Comparison of ENCODE assay signal across 25 mouse cellular contexts in genomic region chr7:125736366-125737015, GRCm38 (mm10). TPM values are rescaled to one million over a fixed set of nuclear protein-coding genes. Genes with fewer than 3 reads are reported as not detected.
DNase-seq lines count a peak whose midpoint lies in the region; TF ChIP-seq lines count a peak whose summit lies in the region.
"Had no signal": no experiment of that assay in that cellular context is flagged by ENCODE, and none has a peak within 500 bp of the region (broad histone marks: within the 10 kb centered on the region; RNA-seq: fewer than 3 reads in every experiment).

No protein-coding gene starts in this region.

- H3K9ac ChIP-seq in liver, adult 2 months (ENCODE audit: low read depth, low read length), result no peak overlapping the region
- H3K9ac ChIP-seq: embryonic facial prominence, embryonic 13.5 days; forebrain, embryonic 12.5 days; heart, embryonic 13.5 days; hindbrain, embryonic 14.5 days had no signal

- DNase-seq in kidney, adult 2 months, result peak; percentile 82
- DNase-seq in kidney, postnatal 10 days, result no peak
- peak; percentile 70 for DNase-seq in liver, adult 2 months (ENCODE audit: extremely low read depth, low read depth, low spot score)
- DNase-seq in liver, result no peak
- DNase-seq in kidney, postnatal 25 days, result peak; percentile 64 to 74
- no peak for DNase-seq in ovary, postnatal 36 days (ENCODE audit: low spot score)
- DNase-seq: adrenal gland, adult 8-10 months; adrenal gland, postnatal 25 days; cerebellum, adult 11-12 months; cerebellum, adult 8-10 months; cerebellum, postnatal 10 days; cerebellum, postnatal 36 days; embryo, embryonic 11 days; gastrocnemius, postnatal 10 days; gastrocnemius, postnatal 36 days; heart, adult 2 months; heart, postnatal 14 days; heart, postnatal 4 days had no signal

- H3K36me3 ChIP-seq in kidney, adult 2 months (ENCODE audit: control insufficient read depth, insufficient read depth, low read length), result no peaks in the 10 kb centered on the region
- H3K36me3 ChIP-seq in liver, adult 2 months (ENCODE audit: control insufficient read depth, insufficient read depth, low read length), result no peaks in the 10 kb centered on the region
- H3K36me3 ChIP-seq: embryonic facial prominence, embryonic 10.5 days; embryonic facial prominence, embryonic 13.5 days; forebrain, embryonic 12.5 days; heart, embryonic 10.5 days; heart, embryonic 13.5 days had no signal

- H3K4me3 ChIP-seq in kidney, adult 2 months (ENCODE audit: insufficient read depth, low read depth, low read length), result no peak overlapping the region
- no peak overlapping the region for H3K4me3 ChIP-seq in liver, adult 2 months (ENCODE audit: insufficient read depth, low read depth, low read length)
- H3K4me3 ChIP-seq: embryonic facial prominence, embryonic 10.5 days; embryonic facial prominence, embryonic 13.5 days; erythroblast, embryonic 14.5 days; forebrain, embryonic 12.5 days; heart, adult 2 months; heart, embryonic 10.5 days; heart, embryonic 13.5 days had no signal

- 0 out of 2 replicates have a peak overlapping the region, but pooled peaks have one; percentile 37 for H3K27ac ChIP-seq in kidney, adult 2 months (ENCODE audit: insufficient read depth, low read depth, low read length)
- peak overlapping the region; percentile 46; the same call in 1 of the 2 replicates for H3K27ac ChIP-seq in liver, adult 2 months (replicated peaks; ENCODE audit: insufficient read depth, low read depth, low read length)
- H3K27ac ChIP-seq: embryonic facial prominence, embryonic 10.5 days; embryonic facial prominence, embryonic 13.5 days; forebrain, embryonic 12.5 days; heart, adult 2 months; heart, embryonic 10.5 days; heart, embryonic 13.5 days; hindbrain, embryonic 14.5 days had no signal

- peaks cover 15% of the 10 kb centered on the region for H3K4me1 ChIP-seq in kidney, adult 2 months (ENCODE audit: control insufficient read depth, insufficient read depth, low read length)
- H3K4me1 ChIP-seq in liver, adult 2 months (ENCODE audit: control insufficient read depth, insufficient read depth, low read length), result peaks cover 20% of the 10 kb centered on the region
- H3K4me1 ChIP-seq: embryonic facial prominence, embryonic 13.5 days had no signal

- TF ChIP-seq CTCF in kidney, adult 2 months (conservative IDR thresholded peaks at IDR 0.05; ENCODE audit: insufficient read depth, insufficient read length, low read depth, low read length), result no peak
- no peak for TF ChIP-seq CTCF in liver, adult 2 months (IDR thresholded peaks at IDR 0.05; ENCODE audit: low read depth, low read length)

- no peaks in the 10 kb centered on the region for H3K27me3 ChIP-seq in kidney, adult 2 months (replicated peaks; ENCODE audit: control insufficient read depth, insufficient read depth, low read length)
- H3K27me3 ChIP-seq in liver, adult 2 months (ENCODE audit: control insufficient read depth, insufficient read depth, low read length), result no peaks in the 10 kb centered on the region
- H3K27me3 ChIP-seq: embryonic facial prominence, embryonic 13.5 days; forebrain, embryonic 12.5 days; heart, embryonic 13.5 days had no signal

- no peaks in the 10 kb centered on the region for H3K79me2 ChIP-seq in liver, adult 2 months (ENCODE audit: control insufficient read depth, insufficient read depth, low read length)

- 65% methylated on average over 4 of the region's 4 CpGs for WGBS in kidney, adult 2 months
- 46% methylated on average over 4 of the region's 4 CpGs for WGBS in liver, adult 2 months

- TF ChIP-seq POLR2A in kidney, adult 2 months (IDR thresholded peaks at IDR 0.05; ENCODE audit: low read depth, low read length), result no peak
- TF ChIP-seq POLR2A in liver, adult 2 months (IDR thresholded peaks at IDR 0.05; ENCODE audit: extremely low read depth, insufficient read depth, low read length), result no peak

RNA-seq across cellular contexts. Expression of gene D430042O09Rik, which starts 28.8 kb away (rescaled TPM):
- polyA plus RNA-seq in kidney, adult 2 months (2012; rRNA removed), result 15.1 and 16.6 TPM in 2 replicates
- 8.5 and 9.9 TPM in 2 replicates for total RNA-seq in liver, adult 2 months (2014; rRNA removed)
- 8.8 and 9.0 TPM in 2 replicates for polyA plus RNA-seq in liver, adult 2 months (2012; rRNA removed)

RNA-seq across cellular contexts. Expression of gene Gtf3c1, which starts 28.9 kb away (rescaled TPM):
- polyA plus RNA-seq in kidney, adult 2 months (2012; rRNA removed), result 47.9 and 60.5 TPM in 2 replicates
- total RNA-seq in liver, adult 2 months (2014; rRNA removed), result 14.9 and 21.0 TPM in 2 replicates
- 23.5 and 24.4 TPM in 2 replicates for polyA plus RNA-seq in liver, adult 2 months (2012; rRNA removed)

Comparison
In these comparisons a context has a peak if more than half of its experiments do, and no peak if none do; other contexts are left out.
1. DNase-seq: peak in kidney, adult 2 months (single experiment), liver, adult 2 months (single experiment) and kidney, postnatal 25 days (2 of 2); none in kidney, postnatal 10 days (single experiment), liver (single experiment) and ovary, postnatal 36 days (single experiment).